8 mouse cellular contexts compared by ENCODE assay signal in the genomic region with DNA sequence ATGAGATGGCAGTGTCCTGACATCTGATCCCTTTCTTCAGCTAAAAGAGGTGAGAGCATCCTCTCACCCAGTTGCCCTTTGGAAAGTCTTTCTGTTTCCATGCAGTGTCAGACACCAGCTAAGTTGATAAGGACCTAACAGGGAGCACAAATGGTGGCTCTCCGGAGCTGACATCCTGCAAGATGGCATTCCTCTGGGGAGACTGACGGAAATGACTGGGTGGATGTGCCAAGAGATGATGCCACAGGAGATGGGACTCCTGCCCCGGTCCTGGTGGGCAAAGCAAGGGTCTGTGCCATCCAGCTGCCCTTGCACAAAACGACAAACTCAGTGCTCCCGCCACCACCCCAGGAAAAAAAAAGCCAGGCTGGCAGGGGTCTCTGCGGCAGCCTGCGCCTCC. TPM values are rescaled to one million over a fixed set of nuclear protein-coding genes. Genes with fewer than 3 reads are reported as not detected.
A peak's percentile ranks its signal among the peaks of the same experiment; 100 is the strongest.
DNase-seq lines count a peak whose midpoint lies in the region; ATAC-seq and TF ChIP-seq lines count a peak whose summit lies in the region.

No protein-coding gene starts in this region.

- TF ChIP-seq EP300 in heart, adult 2 months (IDR thresholded peaks at IDR 0.05; ENCODE audit: insufficient read depth, low read depth, low read length) = no peak
- TF ChIP-seq EP300 in ES-Bruce4 (IDR thresholded peaks at IDR 0.05; ENCODE audit: insufficient read depth, low read depth, low read length) = no peak
- TF ChIP-seq EP300 in liver, postnatal 0 days (IDR thresholded peaks at IDR 0.05; ENCODE audit: low read depth) = no peak

- peaks cover 16% of the 10 kb centered on the region for H3K4me1 ChIP-seq in heart, adult 2 months (ENCODE audit: control insufficient read depth, insufficient read depth, low read length)
- peaks cover 3% of the 10 kb centered on the region for H3K4me1 ChIP-seq in ES-Bruce4 (ENCODE audit: control insufficient read depth, insufficient read depth, low read length)
- H3K4me1 ChIP-seq in forebrain, embryonic 16.5 days (replicated peaks; ENCODE audit: control insufficient read depth, insufficient read depth, low read length) = peaks cover 15% of the 10 kb centered on the region
- peaks cover 11% of the 10 kb centered on the region for H3K4me1 ChIP-seq in liver, postnatal 0 days (ENCODE audit: insufficient read depth)

- peak overlapping the region; percentile 52 for H3K4me2 ChIP-seq in forebrain, embryonic 16.5 days (ENCODE audit: low read length)
- H3K4me2 ChIP-seq in liver, postnatal 0 days (ENCODE audit: low read depth, low read length) = peak overlapping the region; percentile 69

- intact Hi-C loops in heart, adult 2 months (cut with DNase I) = loop anchor here (1.0 kb wide), 2 partner anchors 17 to 32 kb away; no protein-coding TSS in a partner anchor

- H3K9ac ChIP-seq in heart, adult 2 months (ENCODE audit: low read depth, low read length) = peak overlapping the region; percentile 70
- H3K9ac ChIP-seq in ES-Bruce4 (ENCODE audit: low read depth, poor library complexity, severe bottlenecking) = peak overlapping the region; percentile 59
- H3K9ac ChIP-seq in forebrain, embryonic 16.5 days (replicated peaks; ENCODE audit: low read depth, low read length) = peak overlapping the region; percentile 56
- H3K9ac ChIP-seq in liver, postnatal 0 days (replicated peaks) = peak overlapping the region; percentile 46; the same call in 1 of the 2 replicates

- H3K4me3 ChIP-seq in heart, adult 2 months = peak overlapping the region; percentile 38
- peak overlapping the region; percentile 65 for H3K4me3 ChIP-seq in ES-Bruce4 (ENCODE audit: low read depth, low read length)
- peak overlapping the region; percentile 35 for H3K4me3 ChIP-seq in forebrain, embryonic 16.5 days (replicated peaks; ENCODE audit: low read length)
- H3K4me3 ChIP-seq in liver, postnatal 0 days (ENCODE audit: low read depth, low read length) = peak overlapping the region; percentile 37

- H3K27me3 ChIP-seq in heart, adult 2 months (ENCODE audit: control insufficient read depth, insufficient read depth, low read length) = no peaks in the 10 kb centered on the region
- H3K27me3 ChIP-seq in ES-Bruce4 (ENCODE audit: control insufficient read depth, insufficient read depth, low read length, poor library complexity, severe bottlenecking) = no peaks in the 10 kb centered on the region
- no peaks in the 10 kb centered on the region for H3K27me3 ChIP-seq in forebrain, embryonic 16.5 days (replicated peaks; ENCODE audit: control insufficient read depth, insufficient read depth, low read length)
- H3K27me3 ChIP-seq in liver, postnatal 0 days (ENCODE audit: insufficient read depth, low read length) = no peaks in the 10 kb centered on the region

- no peak for TF ChIP-seq POLR2A in heart, adult 2 months (IDR thresholded peaks at IDR 0.05; ENCODE audit: insufficient read depth, low read depth, low read length)
- no peak for TF ChIP-seq POLR2A in ES-Bruce4 (IDR thresholded peaks at IDR 0.05; ENCODE audit: insufficient read depth, low read length)

- H3K79me2 ChIP-seq in heart, adult 2 months (replicated peaks; ENCODE audit: control insufficient read depth, insufficient read depth, low read length) = no peaks in the 10 kb centered on the region

- peak; percentile 7 for ATAC-seq in forebrain, embryonic 16.5 days
- peak; percentile 21 for ATAC-seq in liver, postnatal 0 days

- 4% methylated on average over 7 of the region's 7 CpGs for WGBS in heart, adult 2 months
- 27% methylated on average over 7 of the region's 7 CpGs for WGBS in forebrain, embryonic 16.5 days
- WGBS in liver, postnatal 0 days (ENCODE audit: insufficient replicate concordance) = 42% methylated on average over 7 of the region's 7 CpGs

- H3K36me3 ChIP-seq in heart, adult 2 months (ENCODE audit: control insufficient read depth, insufficient read depth, low read length) = peaks cover 3% of the 10 kb centered on the region
- no peaks in the 10 kb centered on the region for H3K36me3 ChIP-seq in ES-Bruce4 (ENCODE audit: control insufficient read depth, insufficient read depth, low read length, poor library complexity, severe bottlenecking)
- H3K36me3 ChIP-seq in forebrain, embryonic 16.5 days (ENCODE audit: control insufficient read depth, insufficient read depth) = peaks cover 8% of the 10 kb centered on the region
- H3K36me3 ChIP-seq in liver, postnatal 0 days (replicated peaks; ENCODE audit: insufficient read depth, low read length) = peaks cover 48% of the 10 kb centered on the region

- no peak for DNase-seq in heart, adult 2 months
- DNase-seq in heart, adult 8-10 months (ENCODE audit: low spot score) = no peak
- no peak for DNase-seq in liver, postnatal 0 days
- no peak for DNase-seq in adrenal gland, adult (ENCODE audit: inconsistent age in 2 of 2, low spot score in 1 of 2)
- DNase-seq in urinary bladder, postnatal 10 days (ENCODE audit: low spot score) = no peak
- no peak for DNase-seq in ovary, postnatal 14 days (ENCODE audit: low spot score)

- no peak for TF ChIP-seq CTCF in heart, adult 2 months (IDR thresholded peaks at IDR 0.05)
- no peak for TF ChIP-seq CTCF in ES-Bruce4 (IDR thresholded peaks at IDR 0.05; ENCODE audit: low read depth, low read length)
- no peak for TF ChIP-seq CTCF in liver, postnatal 0 days (IDR thresholded peaks at IDR 0.05; ENCODE audit: low read depth)

- peak overlapping the region; percentile 91 for H3K27ac ChIP-seq in heart, adult 2 months
- H3K27ac ChIP-seq in ES-Bruce4 (ENCODE audit: insufficient read depth, low read length) = peak overlapping the region; percentile 67
- peak overlapping the region; percentile 42 for H3K27ac ChIP-seq in forebrain, embryonic 16.5 days (ENCODE audit: low read length)
- peak overlapping the region; percentile 83 for H3K27ac ChIP-seq in liver, postnatal 0 days (ENCODE audit: low read depth)

- H3K9me3 ChIP-seq in ES-Bruce4 (replicated peaks; ENCODE audit: control insufficient read depth, insufficient read depth, low read length, poor library complexity, severe bottlenecking) = no peaks in the 10 kb centered on the region
- H3K9me3 ChIP-seq in forebrain, embryonic 16.5 days (ENCODE audit: control insufficient read depth, low read length) = no peaks in the 10 kb centered on the region
- H3K9me3 ChIP-seq in liver, postnatal 0 days (ENCODE audit: low read length) = no peaks in the 10 kb centered on the region

RNA-seq across cellular contexts. Expression of gene Mcts2, which starts 20.4 kb away (rescaled TPM):
- total RNA-seq in heart, adult 2 months (2021) = 10 to 100 TPM; 14.8 to 18.2 TPM
- 8.6 and 12.1 TPM in 2 replicates for polyA plus RNA-seq in heart, adult 2 months (2012; rRNA removed)
- total RNA-seq in heart, adult 8-10 months (2022) = 10 to 100 TPM; 15.0 to 19.6 (median 16.6) TPM
- polyA plus RNA-seq in ES-Bruce4 (2011; ENCODE audit: insufficient read depth, insufficient read length, low read depth, missing spikeins) = 31.2 and 31.5 TPM in 2 replicates
- 29.3 and 32.8 TPM in 2 replicates for polyA plus RNA-seq in forebrain, embryonic 16.5 days (2015; fragmentation: Nextera tagmentation; extraction: Ambion mirVana)
- 12.8 TPM in 2 replicates for polyA plus RNA-seq in liver, postnatal 0 days (2015; fragmentation: Nextera tagmentation; extraction: Ambion mirVana)

RNA-seq across cellular contexts. Expression of gene Id1, which starts 28.9 kb away (rescaled TPM):
- 10 to 100 TPM; 56.5 to 59.8 TPM for total RNA-seq in heart, adult 2 months (2021)
- polyA plus RNA-seq in heart, adult 2 months (2012; rRNA removed) = 74.7 and 113 TPM in 2 replicates
- total RNA-seq in heart, adult 8-10 months (2022) = 10 to 100 TPM; 43.3 to 63.6 (median 58.4) TPM
- polyA plus RNA-seq in ES-Bruce4 (2011; ENCODE audit: insufficient read depth, insufficient read length, low read depth, missing spikeins) = 19.0 and 20.5 TPM in 2 replicates
- polyA plus RNA-seq in forebrain, embryonic 16.5 days (2015; fragmentation: Nextera tagmentation; extraction: Ambion mirVana) = 22.3 and 26.0 TPM in 2 replicates
- 39.7 and 40.4 TPM in 2 replicates for polyA plus RNA-seq in liver, postnatal 0 days (2015; fragmentation: Nextera tagmentation; extraction: Ambion mirVana)

RNA-seq across cellular contexts. Expression of gene H13, which starts 37.9 kb away (rescaled TPM):
- total RNA-seq in heart, adult 2 months (2021) = 10 to 100 TPM; 33.9 to 37.6 TPM
- 42.9 and 43.5 TPM in 2 replicates for polyA plus RNA-seq in heart, adult 2 months (2012; rRNA removed)
- 10 to 100 TPM; 34.4 to 36.3 (median 35.1) TPM for total RNA-seq in heart, adult 8-10 months (2022)
- 48.1 and 52.4 TPM in 2 replicates for polyA plus RNA-seq in ES-Bruce4 (2011; ENCODE audit: insufficient read depth, insufficient read length, low read depth, missing spikeins)
- polyA plus RNA-seq in forebrain, embryonic 16.5 days (2015; fragmentation: Nextera tagmentation; extraction: Ambion mirVana) = 173 and 174 TPM in 2 replicates
- polyA plus RNA-seq in liver, postnatal 0 days (2015; fragmentation: Nextera tagmentation; extraction: Ambion mirVana) = 61.0 and 63.8 TPM in 2 replicates

RNA-seq across cellular contexts. Expression of gene Cox4i2, which starts 46.8 kb away (rescaled TPM):
- 10 to 100 TPM; 12.1 to 18.0 TPM for total RNA-seq in heart, adult 2 months (2021)
- 12.0 and 13.2 TPM in 2 replicates for polyA plus RNA-seq in heart, adult 2 months (2012; rRNA removed)
- 10 to 100 TPM; 10.3 to 16.2 (median 12.4) TPM for total RNA-seq in heart, adult 8-10 months (2022)
- 0.94 and 1.1 TPM in 2 replicates for polyA plus RNA-seq in ES-Bruce4 (2011; ENCODE audit: insufficient read depth, insufficient read length, low read depth, missing spikeins)
- polyA plus RNA-seq in forebrain, embryonic 16.5 days (2015; fragmentation: Nextera tagmentation; extraction: Ambion mirVana) = 4.7 and 6.0 TPM in 2 replicates
- 0.56 and 1.0 TPM in 2 replicates for polyA plus RNA-seq in liver, postnatal 0 days (2015; fragmentation: Nextera tagmentation; extraction: Ambion mirVana)
